Mouse (Mus musculus) hindbrain, embryonic 15.5 days (tissue): ENCODE data around the gene Arhgef19. TPM values are rescaled to one million over a fixed set of nuclear protein-coding genes. Genes with fewer than 3 reads are reported as not detected.
A peak's percentile ranks its signal among the peaks of the same experiment; 100 is the strongest.

Source experiments
- ATAC-seq: fragments of 200-750 bp; cut with Nextera tagmentation; 2 replicates; pipeline ENCODE4 v1.8.0; 2017; ENCODE audit warnings: low read depth, moderate number of reproducible peaks, moderate TSS enrichment; ENCODE audit not compliant: low FRiP score
- H3K27ac ChIP-seq: fragments of 300-500 bp; sonication (generic); replicated peaks from 2 replicates; pipeline ENCODE4 v1.5.1; 2015; ENCODE audit warnings: mild to moderate bottlenecking, inconsistent platforms
- H3K27me3 ChIP-seq: fragments of 300-500 bp; sonication (generic); 2 replicates; pipeline ENCODE4 v1.6.1; 2015; ENCODE audit warnings: control low read depth, inconsistent platforms
- H3K36me3 ChIP-seq: fragments of 300-500 bp; sonication (generic); 2 replicates; pipeline ENCODE4 v1.6.1; 2015; ENCODE audit warnings: control low read depth, inconsistent platforms
- H3K4me1 ChIP-seq: fragments of 300-500 bp; sonication (generic); replicated peaks from 2 replicates; pipeline ENCODE4 v1.6.1; 2015; ENCODE audit warnings: control low read depth, inconsistent platforms
- H3K4me2 ChIP-seq: fragments of 300-500 bp; sonication (generic); 2 replicates; pipeline ENCODE4 v1.6.1; 2015; ENCODE audit warnings: moderate library complexity, mild to moderate bottlenecking, inconsistent platforms
- H3K4me3 ChIP-seq: fragments of 300-500 bp; sonication (generic); 2 replicates; pipeline ENCODE4 v1.5.1; 2015; ENCODE audit warnings: mild to moderate bottlenecking, inconsistent platforms
- H3K9ac ChIP-seq: fragments of 300-500 bp; sonication (generic); 2 replicates; pipeline ENCODE4 v1.6.1; 2015; ENCODE audit warnings: inconsistent platforms
- H3K9me3 ChIP-seq: fragments of 300-500 bp; sonication (generic); 2 replicates; pipeline ENCODE4 v1.6.1; 2016; ENCODE audit warnings: control low read depth, inconsistent platforms
- WGBS: fragments of 180-500 bp; shearing (Covaris S2); methylation state at CpG from one replicate; pipeline ENCODE4 v1.1.7; 2015; 5-methylcytosine and 5-hydroxymethylcytosine counted together
- polyA plus RNA-seq: library from polyadenylated mRNA; unstranded; fragments of >200 nt; fragmentation: Nextera tagmentation; extraction: Ambion mirVana; gene quantifications from 2 replicates; pipeline ENCODE4 v1.2.1, GENCODE M21; 2015

The Arhgef19 gene
- polyA plus RNA-seq, 1 experiment from 2014 or later, result 1.5 TPM

- no peak overlapping the region for H3K4me3 ChIP-seq
- H3K27me3 ChIP-seq, result peaks cover 35% of the 10 kb centered on the region
- H3K27ac ChIP-seq, result no peak overlapping the region
- H3K36me3 ChIP-seq, result no peaks in the 10 kb centered on the region
- no peaks in the 10 kb centered on the region for H3K9me3 ChIP-seq
- ATAC-seq, result no peak
- no peak overlapping the region for H3K4me2 ChIP-seq
- no peak overlapping the region for H3K9ac ChIP-seq
- peaks cover 44% of the 10 kb centered on the region for H3K4me1 ChIP-seq
- WGBS, result 81% methylated on average over 11 of the region's 11 CpGs
Observed at GRCm38 (mm10) chr4:141249383-141249782, 10.1 kb downstream of the Arhgef19 start.

DNA sequence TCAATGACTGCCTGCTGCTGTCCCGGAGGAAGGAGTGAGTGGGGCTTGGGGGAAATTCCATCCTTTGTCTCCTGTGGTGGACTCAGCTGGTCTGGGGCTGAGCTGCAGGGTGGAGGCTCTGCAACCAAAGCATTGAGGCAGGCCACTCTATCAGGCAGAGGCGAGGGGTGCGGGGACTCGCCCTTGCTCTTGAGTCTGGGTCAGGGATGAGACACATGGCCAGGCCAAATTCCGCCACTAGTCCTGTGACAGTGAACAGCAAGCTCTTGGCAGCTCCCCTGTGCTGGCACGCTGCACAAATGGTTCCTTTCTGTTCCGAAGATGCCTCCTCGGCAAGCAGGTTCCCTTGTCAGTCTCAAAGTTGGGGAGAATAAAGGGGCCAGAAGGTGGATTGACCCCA, 11.8 kb downstream of the Arhgef19 start:
- ATAC-seq, result no peak
- 59% methylated on average over 8 of the region's 8 CpGs for WGBS

DNA sequence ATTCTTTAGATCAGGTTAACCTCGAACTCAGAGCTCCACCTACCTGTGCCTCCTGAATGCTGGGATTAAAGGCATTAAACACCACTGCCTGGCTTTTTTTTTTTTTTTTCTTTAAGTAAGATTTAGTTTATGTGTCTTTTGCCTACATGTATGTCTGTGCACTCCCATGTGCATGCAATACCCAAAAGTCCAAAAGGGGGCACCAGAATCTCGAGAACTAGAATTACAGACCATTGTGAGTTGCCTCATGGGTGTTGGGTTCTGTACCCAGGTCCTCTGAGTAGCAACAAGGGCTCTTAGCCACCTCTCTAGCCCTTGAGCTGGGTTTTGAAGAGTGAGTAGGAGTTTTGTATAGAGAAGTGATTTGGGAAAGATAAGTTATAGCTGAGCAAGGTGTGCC, 13.3 kb downstream of the Arhgef19 start:
- ATAC-seq, result no peak
- WGBS, result 68% methylated on average over 2 of the region's 2 CpGs
- H3K9me3 ChIP-seq, result no peaks in the 10 kb centered on the region

More for the DNA sequence above, 11.8 kb downstream of the Arhgef19 start:
- H3K27ac ChIP-seq, result no peak overlapping the region
- peaks cover 28% of the 10 kb centered on the region for H3K4me1 ChIP-seq
- H3K36me3 ChIP-seq, result no peaks in the 10 kb centered on the region
- no peak overlapping the region for H3K9ac ChIP-seq
- H3K27me3 ChIP-seq, result peaks cover 33% of the 10 kb centered on the region
- no peaks in the 10 kb centered on the region for H3K9me3 ChIP-seq
- no peak overlapping the region for H3K4me3 ChIP-seq
- no peak overlapping the region for H3K4me2 ChIP-seq

GRCm38 (mm10) chr4:141254234-141254633, 14.9 kb downstream of the Arhgef19 start:
- no peak overlapping the region for H3K9ac ChIP-seq
- no peaks in the 10 kb centered on the region for H3K9me3 ChIP-seq
- ATAC-seq, result peak; percentile 7; the same call in 1 of the 2 replicates
- H3K4me3 ChIP-seq, result no peak overlapping the region
- H3K36me3 ChIP-seq, result no peaks in the 10 kb centered on the region
- no peaks in the 10 kb centered on the region; the same call in 1 of the 2 replicates for H3K4me1 ChIP-seq
- H3K27ac ChIP-seq, result no peak overlapping the region
- peaks cover 4% of the 10 kb centered on the region for H3K27me3 ChIP-seq
- H3K4me2 ChIP-seq, result no peak overlapping the region
- WGBS, result 50% methylated on average over 16 of the region's 16 CpGs

More for the DNA sequence above, 13.3 kb downstream of the Arhgef19 start:
- peaks cover 12% of the 10 kb centered on the region for H3K4me1 ChIP-seq
- no peak overlapping the region for H3K27ac ChIP-seq
- no peak overlapping the region for H3K4me2 ChIP-seq
- no peak overlapping the region for H3K9ac ChIP-seq
- H3K36me3 ChIP-seq, result no peaks in the 10 kb centered on the region
- peaks cover 20% of the 10 kb centered on the region for H3K27me3 ChIP-seq
- no peak overlapping the region for H3K4me3 ChIP-seq

GRCm38 (mm10) chr4:141257440-141257839, 18.1 kb downstream of the Arhgef19 start:
- ATAC-seq, result no peak
- no peak overlapping the region for H3K9ac ChIP-seq

GRCm38 (mm10) chr4:141259413-141259812, 20.1 kb downstream of the Arhgef19 start:
- 81% methylated on average over 12 of the region's 12 CpGs for WGBS
- H3K4me3 ChIP-seq, result no peak overlapping the region
- ATAC-seq, result no peak

More at GRCm38 (mm10) chr4:141257440-141257839, 18.1 kb downstream of the Arhgef19 start:
- Histone ChIP-seq H3K27me3 (no peaks in the 10 kb centered on the region), H3K9me3 (no peaks in the 10 kb centered on the region), H3K36me3 (no peaks in the 10 kb centered on the region), H3K4me3 (no peak overlapping the region), H3K27ac (no peak overlapping the region), H3K4me1 (no peaks in the 10 kb centered on the region; the same call in 1 of the 2 replicates), H3K4me2 (no peak overlapping the region)
- 73% methylated on average over 5 of the region's 5 CpGs for WGBS

GRCm38 (mm10) chr4:141260007-141260723, 20.9 kb downstream of the Arhgef19 start:
- no peak for ATAC-seq
- Histone ChIP-seq H3K27me3 (no peaks in the 10 kb centered on the region), H3K9ac (no peak overlapping the region), H3K4me2 (peak overlapping the region; percentile 18), H3K4me1 (no peaks in the 10 kb centered on the region), H3K27ac (no peak overlapping the region), H3K4me3 (no peak overlapping the region), H3K9me3 (no peaks in the 10 kb centered on the region), H3K36me3 (no peaks in the 10 kb centered on the region)
- 55% methylated on average over 16 of the region's 16 CpGs for WGBS

More at GRCm38 (mm10) chr4:141259413-141259812, 20.1 kb downstream of the Arhgef19 start:
- H3K27ac ChIP-seq, result no peak overlapping the region
- H3K4me2 ChIP-seq, result no peak overlapping the region
- H3K36me3 ChIP-seq, result no peaks in the 10 kb centered on the region
- H3K9ac ChIP-seq, result no peak overlapping the region
- H3K27me3 ChIP-seq, result no peaks in the 10 kb centered on the region
- H3K9me3 ChIP-seq, result no peaks in the 10 kb centered on the region
- H3K4me1 ChIP-seq, result no peaks in the 10 kb centered on the region

DNA sequence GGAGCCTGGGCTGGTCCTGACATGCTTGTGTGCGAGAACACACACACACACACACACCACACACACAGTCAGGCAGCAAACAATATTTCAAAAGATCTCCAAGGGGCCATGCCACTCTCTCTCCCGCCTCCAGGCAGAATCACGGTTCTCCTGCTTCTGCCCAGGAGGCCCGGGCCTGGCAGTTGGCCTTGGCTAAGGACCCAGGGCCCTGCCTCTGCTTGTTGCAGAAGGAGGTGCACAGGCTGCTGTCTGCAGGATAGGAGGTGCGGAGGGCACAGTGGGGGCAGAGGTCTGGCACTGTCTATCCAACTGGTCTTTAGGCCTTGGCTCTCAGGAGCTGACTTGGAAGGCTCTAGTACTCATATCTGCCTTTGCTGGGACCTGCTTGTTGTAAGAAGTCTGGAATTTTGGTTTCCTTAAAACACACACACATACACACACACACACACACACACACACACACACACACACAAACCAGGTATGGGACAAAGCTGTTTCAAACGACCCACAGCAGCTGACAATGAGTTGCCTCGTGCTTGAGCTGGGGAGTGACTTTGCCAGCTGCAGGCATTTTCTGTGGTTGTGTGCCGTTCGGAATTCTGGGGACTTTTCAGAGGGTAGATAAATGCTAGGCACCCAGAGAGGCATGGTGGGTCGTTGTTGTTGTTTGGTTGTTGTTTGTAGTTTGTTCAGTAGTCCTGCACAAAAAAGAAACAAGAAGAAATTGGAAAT, 23.8 kb downstream of the Arhgef19 start:
- ATAC-seq, result no peak
- Histone ChIP-seq H3K4me2 (no peak overlapping the region), H3K9ac (no peak overlapping the region), H3K36me3 (no peaks in the 10 kb centered on the region), H3K4me3 (no peak overlapping the region), H3K9me3 (no peaks in the 10 kb centered on the region), H3K27me3 (no peaks in the 10 kb centered on the region), H3K4me1 (no peaks in the 10 kb centered on the region), H3K27ac (no peak overlapping the region)
- WGBS, result 80% methylated on average over 10 of the region's 10 CpGs

GRCm38 (mm10) chr4:141265979-141266637, 26.8 kb downstream of the Arhgef19 start:
- Histone ChIP-seq H3K27ac (no peak overlapping the region), H3K27me3 (no peaks in the 10 kb centered on the region), H3K4me2 (no peak overlapping the region), H3K36me3 (no peaks in the 10 kb centered on the region), H3K9ac (no peak overlapping the region), H3K9me3 (no peaks in the 10 kb centered on the region), H3K4me3 (no peak overlapping the region), H3K4me1 (no peaks in the 10 kb centered on the region)
- 90% methylated on average over 3 of the region's 3 CpGs for WGBS
- ATAC-seq, result no peak

DNA sequence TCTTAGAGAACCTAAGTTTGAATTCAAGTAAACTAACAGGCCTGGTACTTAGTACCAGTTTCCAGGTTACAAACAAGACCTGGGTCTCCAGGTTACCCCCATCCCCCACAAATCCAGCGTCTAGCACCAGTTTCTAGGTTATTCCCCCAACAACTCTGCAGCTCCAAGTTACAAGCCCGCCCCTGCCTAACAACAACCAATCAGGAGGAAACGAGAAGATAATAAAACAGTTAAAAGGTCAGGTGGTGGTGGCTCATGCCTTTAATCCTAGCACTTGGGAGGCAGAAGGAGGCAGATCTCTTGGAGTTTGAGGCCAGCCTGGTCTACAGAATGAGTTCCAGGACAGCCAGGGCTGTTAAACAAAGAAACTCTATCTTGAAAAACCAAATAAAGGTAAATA, 28.0 kb downstream of the Arhgef19 start:
- Histone ChIP-seq H3K9me3 (no peaks in the 10 kb centered on the region), H3K27ac (no peak overlapping the region), H3K27me3 (no peaks in the 10 kb centered on the region), H3K9ac (no peak overlapping the region), H3K4me3 (no peak overlapping the region), H3K36me3 (no peaks in the 10 kb centered on the region), H3K4me2 (no peak overlapping the region), H3K4me1 (no peaks in the 10 kb centered on the region)
- WGBS, result 87% methylated on average over 3 of the region's 3 CpGs
- no peak for ATAC-seq

DNA sequence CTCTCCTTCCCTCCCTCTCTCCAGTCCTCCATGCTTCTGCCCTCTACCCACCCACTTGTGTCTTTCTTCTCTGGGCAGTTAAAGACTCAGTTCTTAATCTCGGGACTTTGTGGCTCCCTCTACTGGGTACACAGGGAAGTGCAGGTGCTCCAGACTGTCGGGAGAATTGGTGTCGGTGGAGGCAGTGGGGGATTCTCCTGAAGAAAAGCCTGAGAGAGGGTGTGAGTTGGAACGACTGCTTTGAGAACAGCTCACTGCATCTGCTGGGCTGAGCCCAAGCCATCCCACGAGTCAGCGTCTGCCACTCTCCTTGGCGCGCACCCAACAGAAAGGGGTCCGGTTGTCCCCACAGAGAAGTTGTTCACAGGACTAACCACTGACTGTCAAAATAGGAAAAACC, 28.5 kb downstream of the Arhgef19 start:
- H3K27ac ChIP-seq, result no peak overlapping the region
- ATAC-seq, result no peak
- H3K27me3 ChIP-seq, result peaks cover 3% of the 10 kb centered on the region; the same call in 1 of the 2 replicates

GRCm38 (mm10) chr4:141268350-141268749, 29.1 kb downstream of the Arhgef19 start:
- WGBS, result 81% methylated on average over 4 of the region's 4 CpGs
- Histone ChIP-seq H3K4me3 (no peak overlapping the region), H3K36me3 (no peaks in the 10 kb centered on the region), H3K4me1 (peaks cover 5% of the 10 kb centered on the region), H3K4me2 (no peak overlapping the region), H3K27me3 (peaks cover 4% of the 10 kb centered on the region; the same call in 1 of the 2 replicates), H3K27ac (no peak overlapping the region), H3K9ac (no peak overlapping the region), H3K9me3 (no peaks in the 10 kb centered on the region)
- no peak for ATAC-seq

More for the DNA sequence above, 28.5 kb downstream of the Arhgef19 start:
- H3K4me1 ChIP-seq, result no peaks in the 10 kb centered on the region
- no peak overlapping the region for H3K4me2 ChIP-seq
- no peaks in the 10 kb centered on the region for H3K36me3 ChIP-seq
- H3K4me3 ChIP-seq, result no peak overlapping the region
- 41% methylated on average over 9 of the region's 9 CpGs for WGBS
- no peak overlapping the region for H3K9ac ChIP-seq
- no peaks in the 10 kb centered on the region for H3K9me3 ChIP-seq
